Mouse (Mus musculus): ENCODE measurements around the gene Dip2c.
A peak's percentile ranks its signal among the peaks of the same experiment; 100 is the strongest.

Gene Dip2c

DNA sequence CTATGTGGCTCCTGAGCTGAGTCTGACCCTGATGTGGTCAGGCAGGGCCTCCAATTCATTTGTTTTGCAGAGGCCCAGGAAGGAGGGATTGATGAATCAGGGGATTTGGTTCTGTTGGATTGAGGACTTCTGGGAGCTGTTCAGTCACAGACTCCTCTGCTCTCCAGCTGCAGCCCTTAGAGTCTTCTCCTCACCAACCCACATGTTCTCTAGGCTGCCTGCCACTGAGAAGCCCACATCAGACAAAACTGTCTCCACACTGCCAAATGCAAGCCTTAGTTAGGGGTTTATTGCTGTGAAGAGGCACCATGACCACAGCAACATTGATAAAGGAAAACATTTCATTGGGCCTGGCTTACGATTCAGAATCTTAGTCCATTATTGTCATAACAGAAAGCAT lies 387.3 kb downstream of the Dip2c start:
- no peak for DNase-seq (ENCODE audit: low read depth)

DNA sequence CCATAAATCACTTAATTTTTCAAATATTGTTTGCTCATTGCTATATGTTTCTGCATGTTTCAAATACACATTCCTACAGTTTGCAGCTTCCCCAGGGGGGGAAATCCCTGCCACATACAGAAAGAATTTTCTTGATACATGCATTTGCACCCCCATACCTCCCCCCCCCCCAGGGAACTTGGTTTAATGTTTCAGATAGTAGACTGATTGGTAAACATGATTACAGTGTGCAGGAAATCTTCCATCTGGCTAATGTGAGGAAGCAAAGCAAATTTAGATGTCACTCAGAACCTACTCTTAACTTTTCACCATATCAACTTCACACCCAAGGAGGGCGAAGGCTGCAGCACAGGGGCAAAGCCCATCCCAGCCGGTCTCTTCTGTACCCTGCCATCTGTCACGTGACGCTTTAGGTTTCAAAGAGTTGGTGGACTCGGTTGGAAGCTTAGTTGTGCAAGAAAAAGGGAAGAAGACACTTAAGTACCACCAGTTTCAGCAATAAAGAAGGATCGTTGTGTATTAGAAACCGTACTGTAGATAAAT lies 391.7 kb downstream of the Dip2c start:
- no peak for DNase-seq (ENCODE audit: low read depth)

DNA sequence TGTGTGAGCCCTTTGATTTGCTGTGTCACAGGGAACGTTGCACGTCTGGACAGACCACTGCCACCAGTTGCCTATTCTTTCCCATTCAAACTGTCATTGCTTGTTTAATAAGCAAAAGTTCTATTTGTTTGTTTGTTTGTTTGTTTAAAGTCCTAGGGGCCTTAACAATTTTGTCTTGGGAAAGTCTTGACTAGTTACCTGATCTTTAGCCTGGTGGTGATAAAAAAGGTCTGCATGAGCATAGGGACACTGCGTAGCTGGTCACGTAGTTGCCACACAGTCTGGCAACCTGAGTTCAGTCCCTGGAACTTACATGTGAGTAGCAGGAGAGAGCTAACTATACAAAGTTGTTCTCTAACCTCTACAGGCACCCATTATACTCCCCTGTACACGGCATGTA lies 392.9 kb downstream of the Dip2c start:
- DNase-seq (ENCODE audit: low read depth) = no peak

DNA sequence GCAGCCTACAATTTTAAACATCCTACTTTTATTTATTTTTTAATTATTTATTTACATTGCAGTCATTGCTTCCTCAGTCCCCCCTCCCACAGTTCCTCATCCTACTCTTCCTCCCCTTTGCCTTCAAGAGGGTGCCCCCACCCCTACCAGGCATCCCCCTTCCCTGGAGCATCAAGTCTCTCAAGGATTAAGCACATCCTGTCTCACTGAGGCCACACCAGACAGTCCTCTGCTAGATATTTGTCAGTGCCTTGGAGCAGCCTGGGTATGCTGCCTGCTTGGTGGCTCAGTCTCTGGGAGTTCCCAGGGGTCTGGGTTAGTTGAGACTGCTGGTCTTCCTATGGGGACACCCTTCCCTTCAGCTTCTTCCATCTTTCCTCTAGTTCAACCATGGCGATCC lies 397.8 kb downstream of the Dip2c start:
- no peak for DNase-seq (ENCODE audit: low read depth)

DNA sequence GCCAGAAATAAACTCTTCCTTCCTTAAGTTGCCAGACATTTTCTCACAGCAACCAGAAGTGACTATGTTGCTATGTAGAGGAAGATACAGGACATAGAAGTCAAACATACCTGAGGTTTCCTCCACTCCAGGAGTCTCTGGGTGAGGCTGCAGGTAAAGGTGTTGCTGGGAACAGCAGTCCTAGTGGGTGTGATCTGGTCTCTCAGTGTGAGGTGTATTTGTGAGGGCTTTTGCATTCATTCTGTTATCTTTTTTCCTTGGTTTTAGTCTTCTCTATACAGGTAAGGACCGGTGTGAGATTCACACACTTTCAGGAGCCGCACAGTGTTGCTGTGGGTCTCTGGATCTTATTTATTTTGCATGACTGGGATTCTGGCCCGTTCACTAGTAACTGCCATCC lies 405.2 kb downstream of the Dip2c start:
- DNase-seq (ENCODE audit: low read depth) = no peak

DNA sequence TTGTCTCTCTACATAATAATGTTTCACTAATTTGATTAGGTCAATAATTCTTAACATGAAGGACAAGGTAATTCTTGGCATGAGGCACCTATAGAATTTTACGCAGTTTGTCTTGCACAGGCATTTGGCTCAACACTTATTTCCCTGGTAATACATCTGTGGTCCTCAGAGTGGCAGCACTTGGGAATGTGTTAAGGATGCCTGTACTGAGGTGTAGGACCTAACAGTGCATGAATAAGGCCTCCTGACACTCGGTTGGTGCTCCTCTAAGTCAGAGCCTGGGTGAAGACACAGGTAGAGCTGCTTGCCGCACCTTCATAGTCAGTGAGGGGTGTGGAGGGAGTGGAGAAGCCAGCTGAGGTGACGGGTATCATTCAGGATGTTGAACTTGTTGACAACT lies 407.0 kb downstream of the Dip2c start:
- DNase-seq (ENCODE audit: low read depth) = peak; percentile 8

DNA sequence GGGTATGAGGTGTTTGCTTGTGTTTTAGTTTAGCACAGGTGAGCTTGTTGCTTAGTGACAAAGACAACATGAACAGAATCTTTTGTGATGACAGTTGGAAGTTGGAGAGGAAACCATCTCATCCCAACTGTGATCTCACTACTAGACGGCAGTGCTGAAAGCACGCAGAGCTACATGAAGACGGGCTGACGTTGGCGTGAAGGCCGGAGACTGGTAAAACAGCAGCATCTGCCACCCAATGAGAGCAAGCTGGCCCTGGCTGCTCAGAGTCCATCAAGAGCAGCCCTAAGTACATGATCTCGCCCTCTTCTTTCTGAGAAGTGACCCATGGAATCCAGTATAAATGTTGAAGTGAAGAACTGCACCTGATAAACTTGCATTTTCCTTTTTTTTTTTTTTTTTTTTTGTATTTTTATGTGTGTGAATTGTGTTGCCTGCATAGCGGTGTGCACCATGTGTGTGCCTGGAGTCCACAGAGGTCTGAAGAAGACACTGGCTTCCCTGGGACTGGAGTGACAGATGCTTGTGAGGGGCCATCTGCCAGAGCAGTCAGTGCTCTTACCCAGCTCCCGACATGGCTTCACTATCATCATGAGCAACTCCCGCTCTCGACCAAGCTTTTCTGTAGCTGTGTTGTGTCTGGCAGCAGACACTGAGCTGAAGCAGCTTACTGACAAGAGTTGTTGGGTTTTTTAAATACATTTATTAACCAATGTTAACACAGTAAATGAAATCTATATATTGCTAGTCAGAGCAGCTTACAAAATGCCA lies 408.0 kb downstream of the Dip2c start:
- no peak for DNase-seq (ENCODE audit: low read depth)

DNA sequence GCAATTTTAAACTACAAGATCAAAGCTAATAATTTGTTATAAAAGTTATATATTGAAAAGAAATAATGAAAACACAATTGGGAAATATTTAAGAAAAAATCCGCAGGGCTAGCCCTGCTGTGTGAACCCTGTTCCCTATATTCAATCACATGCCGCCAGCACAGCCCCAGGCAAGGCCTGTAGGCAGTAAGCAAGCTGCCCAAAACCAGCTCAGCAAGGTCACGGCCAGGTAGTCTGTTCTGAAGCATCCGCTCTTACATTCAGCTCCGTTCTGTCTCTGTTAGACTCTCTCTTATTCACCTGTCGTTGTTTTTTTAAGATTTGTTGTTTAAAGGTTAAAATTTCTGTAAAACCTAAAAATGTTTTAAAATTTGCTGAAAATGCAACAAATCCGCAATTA lies 409.9 kb downstream of the Dip2c start:
- no peak for DNase-seq (ENCODE audit: low read depth)

DNA sequence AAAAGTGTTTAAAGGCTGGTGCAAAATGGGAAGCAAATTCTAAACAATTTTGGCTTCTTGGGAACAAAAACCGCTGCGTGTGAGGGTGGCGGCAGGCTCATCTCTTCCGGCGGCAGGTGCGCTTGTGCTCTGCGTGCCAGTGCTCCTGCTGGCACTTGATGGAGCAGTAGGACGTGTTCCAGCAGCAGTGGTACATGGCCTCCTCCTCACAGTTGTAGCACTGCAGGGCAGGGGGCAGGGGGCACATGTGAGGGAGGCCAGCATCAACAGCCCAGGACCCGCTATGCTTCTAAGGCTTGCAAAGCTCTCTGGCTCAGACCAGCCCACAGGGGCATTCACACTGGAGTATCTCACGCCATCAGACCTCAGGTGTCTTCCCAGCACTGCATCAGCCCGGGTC lies 410.4 kb downstream of the Dip2c start:
- no peak for DNase-seq (ENCODE audit: low read depth)

DNA sequence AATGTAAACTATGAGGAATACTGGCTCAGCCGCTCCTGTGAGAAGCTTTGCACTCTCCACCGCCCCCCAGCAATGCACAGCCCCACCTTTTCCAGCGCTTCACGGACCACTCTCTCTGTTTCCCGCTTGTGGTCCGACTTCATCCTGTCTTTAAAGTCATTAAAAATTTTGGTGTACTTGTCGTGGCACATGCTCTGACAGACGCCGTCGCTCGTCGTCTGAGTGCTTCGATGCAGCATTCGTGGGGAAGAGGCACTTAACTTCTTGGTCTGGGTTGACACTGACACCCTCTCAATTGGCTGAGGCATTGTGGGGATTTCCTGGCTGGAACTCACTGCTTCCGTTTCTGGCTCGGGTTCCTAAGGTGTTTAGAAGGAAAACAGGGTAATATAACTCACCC lies 413.0 kb downstream of the Dip2c start:
- no peak for DNase-seq (ENCODE audit: low read depth)

DNA sequence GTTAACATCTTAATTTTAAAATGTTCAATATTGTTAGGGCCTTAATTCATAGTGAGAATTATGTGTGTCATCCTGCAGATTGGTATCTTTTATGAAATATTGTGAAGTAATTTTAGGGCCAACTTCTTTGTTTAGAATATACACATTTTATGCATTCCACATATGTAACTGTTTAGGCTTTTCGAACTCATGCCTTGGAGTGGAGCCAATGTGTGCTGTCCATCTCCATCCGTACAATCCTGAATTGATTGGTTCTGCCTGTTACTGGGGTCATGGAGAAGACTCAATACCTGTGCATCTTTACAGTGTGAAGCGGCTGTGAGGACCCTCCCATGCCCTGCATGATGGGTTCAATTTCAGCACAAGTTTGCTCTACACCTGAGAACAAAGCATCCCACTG lies 416.5 kb downstream of the Dip2c start:
- DNase-seq (ENCODE audit: low read depth) = no peak

DNA sequence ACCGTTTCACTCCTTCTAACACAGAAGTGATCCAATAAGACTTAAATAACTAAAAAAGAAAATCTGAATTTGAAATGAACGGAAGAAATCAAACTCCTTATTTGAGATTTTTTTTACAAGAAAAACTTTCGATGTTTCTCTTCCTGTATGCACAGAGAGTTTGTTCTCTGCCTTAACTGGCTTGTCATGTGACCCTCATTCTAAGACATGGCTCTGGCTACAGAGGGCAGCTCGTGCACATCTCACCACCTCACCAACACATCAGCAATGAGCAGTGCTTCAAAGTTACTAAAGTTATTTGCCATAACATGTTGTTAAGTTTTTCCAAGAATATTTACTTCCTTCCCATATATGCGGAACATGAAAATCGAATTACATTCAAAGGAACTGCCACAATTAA lies 418.3 kb downstream of the Dip2c start:
- DNase-seq (ENCODE audit: low read depth) = no peak

DNA sequence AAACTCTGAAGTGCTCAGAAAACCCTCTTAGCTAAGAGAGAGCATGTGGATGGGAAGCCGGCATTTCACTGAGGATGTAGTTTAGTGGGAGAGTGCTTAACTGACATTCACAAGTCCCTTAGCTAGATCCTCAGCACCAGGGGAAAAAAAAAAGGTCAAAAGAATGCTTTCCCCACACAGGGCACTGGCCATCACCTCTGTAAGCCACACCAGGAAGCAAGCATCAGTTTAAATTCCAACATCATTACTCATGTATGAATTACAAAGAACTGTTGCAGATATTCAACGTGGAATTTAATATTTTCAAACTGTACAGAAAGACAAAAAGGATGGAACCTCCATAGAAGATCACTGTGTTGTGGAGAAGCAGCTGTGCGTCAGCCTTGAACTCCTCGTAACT lies 419.1 kb downstream of the Dip2c start:
- DNase-seq (ENCODE audit: low read depth) = no peak

DNA sequence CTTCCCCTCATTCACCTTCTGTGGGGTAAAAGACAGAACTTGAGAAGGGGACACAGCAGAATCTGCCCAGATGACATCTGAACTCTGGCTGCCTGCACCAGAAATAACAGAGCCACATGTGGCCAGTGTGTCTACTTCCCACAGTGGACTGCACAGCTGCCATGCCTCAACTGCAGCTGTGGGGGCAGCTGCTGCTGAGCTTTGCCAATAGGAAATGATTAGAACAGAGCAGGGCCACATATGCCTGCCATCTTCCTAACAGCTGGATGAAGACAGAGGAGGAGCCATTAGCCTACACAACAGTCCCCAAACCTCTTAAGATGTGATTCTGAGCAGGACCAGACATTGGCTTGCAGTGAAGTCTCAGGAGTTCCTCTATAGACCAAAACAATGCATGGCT lies 419.5 kb downstream of the Dip2c start:
- DNase-seq (ENCODE audit: low read depth) = no peak

DNA sequence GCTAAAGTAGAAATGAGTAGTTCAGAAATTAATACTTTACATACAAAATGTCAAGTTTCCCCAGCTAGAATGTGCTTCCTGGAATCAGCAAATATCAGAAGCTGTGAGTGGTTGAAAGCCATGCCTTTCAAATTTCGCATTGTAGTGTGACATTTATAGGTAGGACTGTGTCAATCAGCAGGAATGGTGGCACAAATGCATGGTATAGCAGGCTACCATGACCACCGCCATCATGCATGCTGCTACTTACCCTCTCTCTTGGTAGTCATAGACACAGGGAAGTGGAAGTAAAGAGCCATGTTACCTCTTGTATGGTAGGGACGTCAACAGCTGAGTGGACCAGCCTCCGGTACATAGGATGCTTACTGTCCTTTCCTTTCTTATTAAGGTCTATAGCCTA lies 421.0 kb downstream of the Dip2c start:
- no peak for DNase-seq (ENCODE audit: low read depth)

DNA sequence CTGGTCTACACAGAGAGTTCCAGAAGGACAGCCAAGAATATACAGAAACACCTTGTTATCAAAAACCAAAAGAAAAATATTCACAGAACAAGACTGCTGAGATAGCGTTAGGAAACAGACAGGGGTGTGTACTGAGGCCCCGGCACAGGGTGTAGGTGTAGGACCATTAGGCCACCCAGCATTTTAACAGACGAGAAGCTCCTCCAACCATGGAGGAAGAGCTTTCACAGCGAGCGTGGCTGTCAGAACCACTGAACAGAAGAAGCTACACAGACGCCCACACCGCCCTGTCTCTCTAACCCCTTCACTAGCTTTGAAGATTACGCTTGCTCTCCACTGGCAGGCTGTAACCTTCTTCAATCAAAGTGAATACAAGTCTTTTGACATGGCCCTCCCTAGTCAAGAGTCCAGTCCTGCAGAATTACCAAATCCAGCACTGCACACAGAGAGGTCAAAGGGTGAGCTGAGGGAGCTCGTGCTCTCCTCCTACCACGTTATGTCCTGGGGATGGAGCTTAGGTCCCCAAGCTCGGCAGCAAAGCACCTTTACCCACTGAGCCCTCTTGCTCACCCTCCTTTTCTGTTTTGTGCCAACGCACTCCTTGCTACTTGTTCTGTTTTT lies 426.4 kb downstream of the Dip2c start:
- DNase-seq (ENCODE audit: low read depth) = no peak

DNA sequence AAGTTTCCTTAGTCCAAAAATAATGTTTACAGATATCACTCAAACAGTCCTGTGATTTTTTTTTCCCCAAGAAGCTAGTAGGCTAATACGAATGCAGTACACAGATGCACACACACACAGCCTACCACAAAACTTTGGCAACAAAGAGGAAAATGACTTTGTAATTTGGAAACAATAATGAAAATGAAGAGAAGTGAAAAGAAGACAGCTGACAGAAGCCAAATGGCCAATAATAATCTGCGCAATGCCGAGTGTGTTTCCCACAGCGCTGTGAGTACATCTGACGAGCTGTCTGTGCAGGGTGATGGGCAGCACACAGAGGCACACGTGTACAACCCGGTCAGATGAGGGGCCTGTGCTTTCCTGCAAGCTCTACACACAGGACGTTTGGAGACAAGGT lies 430.4 kb downstream of the Dip2c start:
- no peak for DNase-seq (ENCODE audit: low read depth)

DNA sequence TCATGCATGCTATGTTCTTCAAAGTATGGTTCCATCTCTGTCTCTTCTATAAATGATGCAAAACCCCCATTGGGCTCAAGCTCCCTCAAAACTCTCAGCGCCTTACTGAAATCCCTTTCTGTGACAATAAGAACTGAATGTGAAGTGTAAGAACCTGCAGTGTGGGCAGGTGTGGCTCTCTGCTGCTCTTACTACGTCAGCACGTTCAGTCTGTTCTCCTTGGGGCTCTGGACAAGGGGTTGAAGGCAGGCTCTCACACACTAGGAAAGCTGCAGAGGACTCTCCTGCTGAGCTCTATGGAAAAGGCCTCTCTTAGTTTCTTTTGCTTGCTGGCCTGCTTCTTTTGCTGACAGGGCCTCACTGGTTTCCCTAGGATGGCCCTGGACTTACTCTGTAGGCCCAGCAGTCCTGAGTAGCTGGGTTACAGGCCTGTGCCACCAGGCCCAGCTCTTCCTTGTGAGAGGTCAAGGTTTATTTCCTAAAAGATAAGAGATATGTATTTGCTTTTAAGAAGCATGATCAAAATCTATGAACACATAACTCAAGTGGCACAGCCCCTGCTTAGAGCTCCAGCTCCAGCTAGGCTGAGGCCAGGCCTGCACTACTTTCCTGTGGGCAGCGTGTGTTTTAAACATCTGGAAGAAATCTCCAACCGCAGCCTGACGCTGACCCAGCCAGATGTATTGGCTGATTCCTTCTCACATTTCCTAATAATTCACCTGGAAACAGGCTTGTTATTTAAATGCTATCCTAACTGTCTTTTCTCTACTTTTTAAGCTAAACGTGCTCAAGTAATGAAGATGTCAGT lies 432.3 kb downstream of the Dip2c start:
- no peak for DNase-seq (ENCODE audit: low read depth)

DNA sequence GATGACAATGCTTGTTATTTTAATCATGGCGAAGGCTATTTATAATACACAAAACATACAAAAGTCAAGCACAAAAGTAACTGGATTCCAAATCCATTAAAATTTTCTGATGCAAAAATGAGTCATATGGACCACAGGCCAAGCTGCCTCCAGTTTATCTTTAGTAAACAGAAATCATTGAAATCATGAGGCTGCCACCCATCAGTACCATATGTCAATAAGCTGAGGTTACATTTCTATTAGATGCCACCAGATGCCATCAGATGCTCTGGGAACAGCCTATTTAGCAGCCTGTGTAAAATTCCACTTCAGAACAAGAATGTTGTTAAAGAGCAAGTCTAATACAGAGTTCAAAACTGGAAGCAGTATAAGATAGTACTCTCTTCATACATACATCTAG lies 436.1 kb downstream of the Dip2c start:
- DNase-seq (ENCODE audit: low read depth) = peak; percentile 10

DNA sequence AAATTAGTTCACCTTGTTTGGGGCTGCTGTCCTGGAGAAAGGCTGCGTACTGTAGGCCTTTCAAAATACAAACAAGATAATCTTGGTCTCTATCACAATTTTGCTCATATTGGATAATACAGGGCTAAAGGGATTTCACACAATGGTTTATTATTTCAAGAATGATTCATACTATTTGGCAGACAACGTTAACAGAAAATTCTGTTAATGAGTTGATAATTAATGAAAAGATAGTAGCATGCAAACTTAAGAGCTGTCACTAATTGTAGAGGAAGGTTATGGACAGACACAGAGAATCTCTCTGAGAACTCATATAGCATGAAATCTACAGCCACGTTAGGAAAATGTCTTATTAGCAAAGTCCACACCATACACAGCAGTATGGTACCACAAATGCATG lies 436.6 kb downstream of the Dip2c start:
- no peak for DNase-seq (ENCODE audit: low read depth)

DNA sequence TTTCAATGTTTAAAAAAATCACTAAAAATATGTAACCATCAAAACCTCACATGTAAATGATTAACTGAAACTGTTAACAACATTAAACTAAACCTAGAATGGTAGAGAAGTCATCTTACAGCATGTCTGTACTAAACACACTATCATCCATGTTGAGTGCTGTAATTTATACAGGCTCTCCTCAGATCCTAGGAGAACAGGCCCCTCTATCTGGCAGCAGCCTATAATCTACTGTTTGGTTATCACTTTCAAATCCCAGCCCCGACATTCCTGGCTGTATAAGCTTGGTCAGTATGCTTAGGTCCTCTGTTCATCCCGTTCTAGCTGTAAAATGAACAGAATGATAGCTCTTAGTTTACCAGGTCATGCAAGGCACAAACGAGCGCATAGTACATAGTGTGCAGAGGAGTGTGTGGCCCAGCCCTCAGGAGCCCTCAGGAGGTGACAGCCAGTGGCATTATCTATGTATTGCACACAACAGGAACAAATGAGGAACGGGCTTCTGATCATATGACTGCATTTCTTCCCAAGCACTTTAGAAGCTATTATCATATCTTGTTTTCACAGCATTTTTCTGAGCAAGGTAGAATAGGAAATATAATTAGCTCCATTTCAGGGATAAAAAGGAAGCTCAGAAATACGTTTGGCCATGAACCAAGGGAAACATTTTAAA lies 437.3 kb downstream of the Dip2c start:
- DNase-seq (ENCODE audit: low read depth) = no peak

DNA sequence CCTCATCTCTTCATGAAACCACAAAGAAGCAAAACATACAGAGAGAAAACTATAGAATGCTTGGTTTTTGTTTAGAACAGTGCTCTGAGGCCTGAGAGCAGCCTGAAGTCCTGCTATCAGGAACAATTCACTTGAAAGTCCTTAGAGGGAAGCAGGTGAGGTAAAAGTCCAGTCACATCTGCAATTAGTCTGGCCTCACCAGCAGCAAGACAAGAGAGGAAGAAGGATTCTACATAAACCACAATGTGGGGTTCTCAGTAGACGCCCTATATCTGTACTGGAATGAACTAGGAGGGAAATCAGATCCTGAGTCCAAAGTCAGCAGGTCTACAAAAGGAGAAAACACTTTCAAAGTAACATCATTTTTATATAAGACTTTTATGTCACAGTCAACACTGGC lies 438.9 kb downstream of the Dip2c start:
- no peak for DNase-seq (ENCODE audit: low read depth)
